Mouse (Mus musculus) retina, adult 2 months (tissue): ENCODE measurements around the gene Ibsp.
A peak's percentile ranks its signal among the peaks of the same experiment; 100 is the strongest.

ENCODE experiments used
- DNase-seq: peaks from one replicate; pipeline ENCODE4 v3.0.0-alpha.2; 2012; ENCODE audit warnings: low read depth, low spot score

Gene Ibsp

DNA sequence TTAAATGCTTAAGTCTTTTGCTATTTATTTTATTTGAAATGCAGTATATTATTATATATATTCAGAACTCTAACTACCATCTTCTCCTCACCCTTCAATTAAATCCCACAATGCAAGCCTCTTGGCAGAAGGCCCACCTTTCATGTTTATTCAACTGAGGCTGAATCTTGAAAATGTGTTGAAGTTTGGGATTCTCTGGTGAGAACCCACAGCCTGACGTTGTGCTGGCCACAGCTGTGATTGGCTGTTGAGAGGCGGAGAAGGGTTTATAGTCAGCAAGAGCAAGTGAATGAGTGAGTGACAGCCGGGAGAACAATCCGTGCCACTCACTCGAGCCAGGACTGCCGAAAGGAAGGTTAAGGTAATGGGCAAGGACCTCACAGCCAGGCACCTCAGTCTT lies at the start of gene Ibsp:
TSS of gene Ibsp (plus strand) at position 178 of the 400 bp plus-strand sequence.
- no peak for DNase-seq

DNA sequence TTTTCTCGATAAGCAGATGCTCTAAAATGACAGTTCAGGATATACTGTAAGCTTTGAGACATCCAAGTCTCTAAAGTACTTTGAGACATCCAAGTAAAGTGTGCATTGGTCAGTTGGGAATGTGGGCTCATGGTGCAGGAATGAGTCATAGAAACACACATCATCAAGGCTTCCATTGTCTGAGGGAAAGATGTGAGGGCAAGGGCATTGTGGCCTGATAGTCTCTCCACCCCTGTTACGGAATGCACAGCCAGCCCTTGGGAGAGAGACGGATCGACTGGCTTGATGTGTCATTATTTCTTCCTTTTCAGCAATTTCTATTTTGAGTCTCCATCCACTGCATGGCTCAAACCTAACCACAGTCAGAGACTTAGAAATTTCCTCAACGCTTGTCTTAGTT lies 47.2 kb upstream of the Ibsp start:
- DNase-seq, result no peak

DNA sequence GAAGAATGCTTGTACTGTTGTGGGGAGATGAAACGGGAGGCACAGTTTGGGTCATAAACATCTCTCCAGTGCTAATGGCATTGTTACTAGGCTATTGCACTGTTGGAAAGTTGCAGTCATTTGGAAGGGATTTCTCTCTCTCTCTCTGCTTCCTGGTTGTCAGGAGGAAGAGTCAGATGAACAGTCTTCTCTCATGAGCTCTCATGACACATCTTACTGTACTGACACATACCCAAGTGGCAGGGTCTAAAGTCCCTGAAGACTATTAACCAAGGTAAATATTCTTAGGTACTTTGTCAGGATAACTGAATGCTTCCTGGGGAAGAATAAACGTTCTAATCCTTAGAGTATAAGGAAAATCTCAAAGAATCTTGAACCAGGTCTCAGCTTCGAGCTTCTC lies 42.4 kb upstream of the Ibsp start:
- DNase-seq, result no peak

DNA sequence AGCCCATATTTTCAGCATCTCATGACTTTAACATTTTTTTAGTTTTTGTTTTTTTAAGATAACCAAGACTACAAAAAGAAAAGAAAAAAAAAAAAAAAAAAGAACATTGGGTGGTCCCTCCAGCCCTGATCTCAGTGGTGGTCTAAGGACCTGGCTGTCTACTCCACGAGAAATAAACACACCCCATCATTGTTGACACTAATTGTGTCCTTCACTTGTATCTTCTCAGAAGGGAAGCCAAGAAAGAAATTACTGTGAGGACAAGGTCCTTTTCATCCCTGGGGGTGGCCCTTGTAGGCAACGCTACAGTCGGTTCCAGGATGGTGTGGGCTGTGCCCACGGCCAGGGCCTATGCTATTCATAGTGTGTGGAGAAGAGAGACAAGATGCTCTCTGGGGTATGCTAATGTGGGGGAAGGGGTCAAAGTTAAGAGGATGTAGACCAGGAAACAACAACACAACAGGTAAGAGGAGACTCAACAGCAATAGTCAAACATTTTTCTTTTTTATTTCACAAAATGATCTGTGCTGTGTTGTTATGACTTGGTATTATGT lies 37.0 kb upstream of the Ibsp start:
- no peak for DNase-seq

DNA sequence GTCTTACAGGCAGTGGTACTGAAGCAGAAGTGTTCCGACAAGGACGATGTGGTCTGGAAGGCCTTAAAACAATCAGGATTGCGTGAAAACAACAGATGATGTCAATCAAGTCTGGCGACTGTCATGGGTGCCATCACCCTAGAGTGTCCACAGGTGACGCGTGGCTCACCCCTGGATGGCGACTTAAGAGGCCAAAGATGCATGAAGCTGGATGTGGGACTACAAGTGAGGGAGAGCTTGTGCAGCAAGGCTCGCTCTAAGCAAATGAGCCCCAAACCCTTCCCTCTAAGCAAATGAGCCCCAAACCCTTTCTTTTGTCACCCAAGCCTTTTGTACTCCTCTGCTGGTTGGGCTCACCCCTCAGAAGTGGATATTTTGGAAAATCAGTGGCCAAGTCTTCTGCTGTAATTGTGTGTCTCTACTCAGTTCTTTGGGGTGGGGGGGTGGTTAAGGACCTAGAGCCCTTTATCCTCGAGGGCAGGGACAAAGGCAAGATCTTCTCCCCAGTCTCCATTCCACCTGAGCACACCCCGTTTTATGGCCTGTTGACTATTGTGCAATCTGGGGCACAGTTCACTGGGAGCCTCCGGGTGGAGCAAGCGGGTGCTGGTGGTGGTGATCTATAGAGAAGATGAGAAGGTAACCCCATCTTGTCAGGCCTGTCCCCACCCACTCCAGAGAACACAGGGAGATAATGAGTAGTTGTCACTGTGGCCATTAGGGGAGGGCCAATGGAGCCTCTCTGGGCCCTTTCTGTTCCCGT lies 35.8 kb upstream of the Ibsp start:
- no peak for DNase-seq

DNA sequence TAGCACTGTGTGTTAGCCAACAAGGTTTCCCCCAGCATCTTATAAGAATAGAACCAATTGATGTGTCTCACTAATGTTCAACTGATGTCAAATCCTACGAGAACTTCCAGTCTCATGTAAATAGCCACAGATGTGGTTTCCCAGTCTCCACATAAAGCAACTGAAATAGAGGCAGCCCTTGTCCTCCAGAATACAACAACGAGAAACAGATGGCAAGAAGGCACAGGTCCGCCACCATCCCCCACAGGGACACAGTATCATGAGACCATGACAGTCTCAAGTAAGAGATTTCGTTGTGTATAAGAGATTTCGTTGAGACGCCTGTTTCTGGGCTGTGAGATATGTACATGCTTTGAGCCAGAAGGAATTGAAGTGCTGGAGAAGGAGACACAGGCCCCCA lies 4.8 kb upstream of the Ibsp start:
- no peak for DNase-seq

DNA sequence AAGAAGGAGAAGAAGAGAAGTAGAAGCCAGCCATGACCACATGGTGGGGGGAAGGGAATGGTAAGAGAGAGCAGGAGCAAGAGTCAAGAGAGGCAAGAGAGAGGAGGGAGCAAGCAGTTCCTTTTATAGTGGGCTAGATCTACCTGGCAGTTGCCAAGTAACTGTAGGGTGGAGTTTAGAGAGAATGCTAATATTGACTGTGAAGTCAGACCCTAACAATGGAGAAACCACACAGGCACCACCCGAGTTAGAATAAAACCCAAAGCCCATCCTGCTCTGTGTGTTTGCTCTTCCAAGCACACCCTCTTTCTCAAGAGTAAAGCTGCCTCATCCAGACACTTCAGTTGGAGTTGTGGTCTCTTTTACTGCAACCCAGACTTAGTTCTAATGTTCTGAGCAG lies 15.1 kb downstream of the Ibsp start:
- DNase-seq, result no peak

DNA sequence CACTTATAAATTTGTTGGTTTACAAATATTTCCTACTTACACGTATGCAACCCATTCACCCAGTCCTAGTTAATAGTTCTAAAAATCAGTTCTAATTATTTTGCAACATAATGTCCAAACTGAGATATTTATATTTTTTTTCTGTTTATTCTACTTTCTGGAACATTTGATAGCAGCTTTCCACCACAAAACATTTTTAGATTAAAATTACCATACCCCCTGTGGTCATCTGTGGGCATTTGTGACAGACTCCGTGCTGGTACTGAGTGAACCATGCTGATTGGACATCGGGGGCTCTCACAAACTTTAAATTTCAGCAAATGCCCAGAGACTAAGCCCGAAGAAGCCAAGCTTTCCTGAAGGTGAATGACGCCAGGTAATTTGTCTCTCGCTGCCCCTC lies 26.1 kb downstream of the Ibsp start, which contains the start of gene Mepe:
TSS of gene Mepe (plus strand) at position 301 of the 400 bp plus-strand sequence.
- no peak for DNase-seq

DNA sequence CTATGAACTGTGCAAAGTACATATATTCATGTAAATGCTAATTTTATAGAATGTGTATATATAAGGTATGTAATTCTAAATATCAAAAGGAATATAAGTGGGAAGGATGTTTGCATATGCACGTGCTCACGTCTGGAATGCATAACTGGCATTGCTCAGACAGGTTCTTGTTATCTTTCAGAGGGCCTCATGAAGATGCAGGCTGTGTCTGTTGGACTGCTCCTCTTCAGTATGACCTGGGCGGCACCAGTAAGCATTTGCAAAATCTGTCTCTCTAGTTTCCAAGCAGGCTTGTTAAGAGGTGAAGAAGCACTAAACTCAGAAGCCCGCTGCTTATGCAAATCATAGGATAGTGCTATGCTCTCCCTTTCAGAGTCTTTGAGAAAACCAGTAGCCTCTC lies 27.9 kb downstream of the Ibsp start:
- no peak for DNase-seq

DNA sequence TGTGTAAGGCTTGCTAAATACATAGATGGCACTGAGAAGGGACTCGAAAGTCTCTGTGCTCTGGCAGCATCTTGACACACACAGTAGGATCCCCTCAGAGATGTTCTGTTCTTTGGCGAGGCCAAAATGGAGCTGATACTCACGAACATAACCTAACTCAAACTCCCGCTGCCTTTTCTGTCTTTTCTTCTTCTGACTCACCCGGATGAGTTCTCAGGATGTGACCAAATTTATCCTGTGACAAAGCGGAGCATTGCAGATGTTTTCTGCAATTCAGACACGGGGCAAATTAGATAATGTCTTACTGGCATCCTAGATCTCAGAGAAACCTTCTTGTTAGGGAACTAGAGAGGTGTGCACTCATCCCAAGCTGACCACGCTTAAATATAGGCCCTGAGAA lies 28.4 kb downstream of the Ibsp start:
- no peak for DNase-seq

DNA sequence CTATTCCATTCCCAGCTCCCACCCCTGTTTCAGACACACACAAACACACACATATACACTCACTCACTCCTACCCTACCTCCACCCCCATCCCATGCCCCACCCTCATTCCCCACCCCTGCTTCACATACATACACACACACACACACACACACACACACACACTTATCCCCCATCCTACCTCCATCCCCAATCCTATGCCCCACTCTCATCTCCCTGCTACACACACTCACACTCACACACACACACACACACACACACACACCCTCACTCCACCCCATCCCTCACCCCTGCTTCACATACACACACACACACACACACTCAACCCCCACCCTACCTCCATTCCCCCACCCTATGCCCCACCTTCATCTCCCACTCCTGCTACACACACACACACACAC lies 28.9 kb downstream of the Ibsp start:
- no peak for DNase-seq

DNA sequence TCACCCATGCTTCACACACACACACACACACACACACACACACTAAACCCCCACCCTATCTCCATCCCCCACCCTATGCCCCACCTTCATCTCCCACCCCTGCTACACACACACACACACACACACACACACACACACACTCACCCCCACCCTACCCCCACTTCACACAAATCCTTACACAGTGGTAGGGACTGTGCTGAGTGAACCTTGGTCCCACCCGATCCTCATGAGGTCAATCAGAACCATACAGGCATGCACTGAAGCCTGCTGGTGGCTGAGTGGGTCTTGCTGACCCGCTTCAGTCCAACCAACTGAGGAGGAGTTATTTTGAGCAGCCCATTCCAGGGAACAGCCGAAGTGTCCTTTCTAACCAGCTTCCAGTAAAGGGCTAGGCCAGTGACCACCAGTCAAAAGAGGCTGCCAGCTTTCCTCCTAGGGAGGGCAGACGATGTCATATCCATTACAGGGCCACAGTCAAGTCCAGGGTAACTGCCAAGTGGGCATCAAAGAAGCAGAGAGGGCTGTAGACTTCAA lies 29.4 kb downstream of the Ibsp start:
- no peak for DNase-seq

DNA sequence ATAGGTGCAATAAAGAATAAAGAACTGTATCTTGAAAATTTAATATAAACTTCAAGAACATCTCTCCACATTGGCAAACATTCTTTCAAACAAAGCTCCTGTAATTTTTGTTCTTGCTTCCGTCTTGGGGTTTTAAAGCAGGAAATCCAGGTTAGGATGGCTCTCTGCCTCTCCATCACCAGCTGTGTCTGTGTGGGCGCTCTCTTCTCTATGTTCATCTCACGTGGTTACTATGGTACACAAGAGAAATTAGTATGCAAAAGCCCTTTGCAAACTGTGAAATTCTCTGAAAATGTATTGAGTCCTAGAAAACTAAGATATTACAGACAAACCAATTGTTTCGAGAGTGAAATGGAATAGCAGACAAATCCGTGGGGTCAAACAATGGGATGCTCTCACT lies 30.4 kb downstream of the Ibsp start:
- no peak for DNase-seq

DNA sequence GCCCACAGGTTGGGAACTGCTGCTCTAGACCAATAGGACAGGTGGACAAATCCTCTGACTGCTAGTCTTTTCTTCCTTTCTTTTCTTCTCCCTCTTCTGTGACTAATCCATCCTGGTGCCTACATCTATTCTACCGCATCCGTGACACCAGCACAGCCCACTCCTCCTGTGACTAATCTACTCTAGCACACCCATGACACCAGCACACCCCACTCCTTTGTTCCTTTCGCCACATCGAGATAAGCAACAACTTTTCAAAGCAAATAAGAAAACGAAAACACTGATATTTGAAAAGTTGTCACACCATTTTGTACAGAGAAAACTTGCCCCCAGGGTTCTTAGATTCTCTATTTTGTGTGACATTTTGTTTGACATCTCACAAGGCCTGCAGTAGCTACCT lies 31.1 kb downstream of the Ibsp start:
- no peak for DNase-seq

DNA sequence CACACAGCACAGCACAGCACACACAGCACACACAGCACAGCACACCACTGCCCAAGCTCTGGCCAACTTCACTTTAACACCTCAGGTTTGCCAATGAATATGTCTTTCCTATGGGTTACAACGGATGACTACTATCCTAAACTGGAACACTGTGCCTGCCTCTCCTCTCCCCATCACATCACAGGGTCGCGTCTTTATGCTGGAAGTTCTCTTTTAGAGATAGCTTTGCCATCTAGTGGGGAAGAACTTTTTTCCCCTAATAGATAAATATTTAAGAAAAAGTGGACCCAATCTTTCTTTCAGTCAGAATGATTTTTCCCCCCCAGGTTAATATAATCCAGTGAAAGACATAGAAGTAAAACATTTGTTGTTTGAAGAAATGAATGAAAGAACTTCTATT lies 33.3 kb downstream of the Ibsp start:
- no peak for DNase-seq

DNA sequence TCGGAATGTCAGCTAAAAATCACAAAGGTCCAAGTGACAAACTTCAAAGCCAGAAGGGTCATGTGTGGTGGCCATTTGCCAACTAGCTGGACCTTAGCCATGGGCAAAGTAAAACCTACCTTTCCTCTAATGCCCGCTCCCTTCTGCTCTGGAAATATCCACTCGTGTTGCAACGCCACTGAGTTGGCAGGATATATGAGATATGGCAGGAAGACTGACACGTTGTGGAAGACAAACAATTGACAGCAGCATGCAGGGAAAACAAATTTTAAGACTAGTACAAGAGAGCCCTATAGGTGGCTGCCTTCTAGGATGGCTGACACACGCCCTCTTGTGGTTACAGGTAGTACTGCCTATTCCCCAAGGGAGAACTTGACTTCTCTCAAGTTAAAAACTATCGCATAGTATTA lies 34.3 kb downstream of the Ibsp start:
- DNase-seq, result no peak

DNA sequence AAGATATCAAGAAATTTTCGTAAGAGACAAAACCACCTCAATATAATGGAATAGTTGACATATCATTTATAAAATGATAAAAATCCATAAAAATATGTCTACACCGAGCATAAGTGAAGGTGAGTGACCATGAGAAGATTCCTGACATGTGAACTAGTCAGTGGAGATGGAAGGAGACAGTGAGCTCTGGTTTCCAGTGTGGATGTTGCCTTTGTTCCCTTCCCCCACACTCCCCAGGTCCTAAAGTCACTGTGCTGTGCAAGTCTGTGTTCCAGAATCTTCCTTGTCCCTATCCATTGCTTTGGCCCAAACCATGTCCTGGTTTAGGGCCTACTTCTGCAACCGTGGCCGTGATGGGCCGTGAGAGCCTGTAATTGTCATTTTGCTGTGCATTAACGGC lies 34.7 kb downstream of the Ibsp start:
- DNase-seq, result no peak

DNA sequence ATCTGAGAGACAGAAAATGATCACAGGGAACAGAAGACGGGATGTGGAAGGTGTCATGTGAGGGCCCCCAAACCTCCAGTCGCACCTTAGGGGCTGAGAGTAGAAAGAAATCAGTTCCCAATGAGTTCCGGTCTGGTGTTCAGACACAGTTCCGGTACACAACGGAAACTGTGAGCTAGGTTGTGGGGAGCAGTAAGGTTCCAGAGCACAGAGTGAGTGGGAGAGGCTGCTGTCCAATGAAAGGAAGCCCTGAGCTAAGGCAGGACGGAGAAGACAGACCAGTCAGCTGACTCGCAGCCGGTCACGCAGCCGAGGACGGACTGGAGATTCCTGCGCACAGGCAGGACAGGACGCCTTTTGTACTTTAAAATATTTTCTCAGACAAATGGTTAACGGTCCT lies 35.5 kb downstream of the Ibsp start:
- no peak for DNase-seq

DNA sequence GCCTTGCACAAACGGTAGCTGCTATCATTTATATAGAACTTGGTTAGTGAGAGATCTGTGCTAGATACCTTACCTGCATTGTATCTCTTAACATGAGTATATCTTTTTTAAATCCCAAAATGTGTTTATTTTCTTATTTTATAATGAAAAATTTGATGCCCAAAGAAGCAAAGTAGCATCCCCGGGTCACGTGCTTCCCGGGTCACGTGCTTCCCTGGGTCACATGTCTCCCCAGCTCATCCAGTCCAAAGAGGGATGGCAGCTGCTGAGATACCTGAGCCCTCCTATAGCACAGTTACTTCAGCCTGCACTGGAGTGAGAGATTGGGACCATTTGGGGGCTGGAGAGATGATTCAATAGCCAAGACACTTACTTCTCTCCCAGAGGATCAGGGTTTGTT lies 37.0 kb downstream of the Ibsp start:
- no peak for DNase-seq

DNA sequence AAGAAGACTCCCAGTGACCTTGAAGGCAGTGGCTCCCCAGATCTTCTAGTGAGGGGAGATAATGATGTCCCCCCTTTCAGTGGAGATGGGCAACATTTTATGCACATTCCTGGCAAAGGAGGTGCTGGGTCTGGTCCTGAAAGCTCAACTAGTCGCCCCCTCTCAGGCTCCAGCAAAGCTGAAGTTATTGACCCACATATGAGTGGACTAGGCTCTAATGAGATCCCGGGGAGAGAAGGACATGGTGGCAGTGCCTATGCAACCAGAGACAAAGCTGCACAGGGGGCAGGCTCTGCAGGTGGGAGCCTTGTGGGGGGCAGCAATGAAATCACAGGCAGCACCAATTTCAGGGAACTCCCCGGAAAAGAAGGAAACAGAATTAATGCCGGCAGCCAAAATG lies 38.5 kb downstream of the Ibsp start:
- no peak for DNase-seq

DNA sequence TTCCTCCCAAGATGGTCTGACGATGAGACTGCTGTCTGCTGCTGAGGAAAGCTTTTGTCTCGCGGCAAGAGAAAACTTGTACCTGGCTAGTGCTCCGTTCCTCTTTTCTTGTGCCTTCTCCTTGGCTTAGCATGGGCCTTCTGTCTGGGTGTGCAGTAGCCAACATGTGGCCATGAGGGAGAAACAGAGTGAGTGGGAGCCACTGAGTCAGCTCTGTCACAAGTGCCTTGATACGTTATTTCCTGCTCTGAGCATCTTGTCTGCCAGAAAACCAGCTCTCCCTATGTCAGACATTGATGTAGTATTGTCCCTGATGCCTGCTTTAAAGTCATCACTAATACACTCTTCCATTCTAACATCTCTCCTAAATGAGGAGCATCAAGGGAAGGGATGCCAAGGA lies 40.0 kb downstream of the Ibsp start:
- DNase-seq, result no peak

DNA sequence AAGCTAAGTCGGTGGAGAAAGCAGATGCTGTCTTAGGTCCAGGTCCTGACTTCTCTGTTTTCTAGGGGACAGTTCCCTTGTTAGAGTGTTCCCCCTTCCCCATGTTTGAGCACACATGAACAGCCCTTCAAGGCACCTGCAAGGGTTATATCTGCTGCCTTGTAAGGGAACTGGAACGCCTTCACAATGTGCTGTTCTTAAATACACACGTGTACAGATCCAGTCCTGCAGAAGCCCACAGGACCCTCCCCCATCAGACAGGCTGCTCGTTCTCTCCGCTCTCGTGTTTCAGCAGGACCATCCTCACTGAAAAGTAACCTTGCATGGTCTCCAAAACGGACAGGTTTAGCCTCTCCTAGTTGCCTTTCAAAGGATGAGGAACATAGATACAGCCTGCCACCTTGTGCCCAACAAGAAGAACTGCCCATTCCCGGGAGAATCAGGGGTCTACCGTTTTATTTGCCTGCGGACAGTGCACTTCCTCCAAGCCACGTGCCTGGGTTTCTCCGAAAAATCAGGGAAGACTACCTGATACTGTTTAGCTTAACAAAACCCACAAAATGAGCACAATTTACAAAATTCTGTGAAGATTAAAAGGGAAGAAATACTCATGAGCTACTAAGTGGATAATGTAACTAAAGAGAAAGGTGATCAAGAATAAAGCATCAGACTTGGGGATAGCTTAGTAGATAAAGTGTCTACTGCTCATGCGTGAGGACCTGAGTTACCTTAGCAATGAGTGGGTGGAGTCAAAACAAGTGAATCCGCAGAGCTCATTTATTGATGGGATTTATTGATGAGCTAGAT lies 40.9 kb downstream of the Ibsp start:
- DNase-seq, result peak; percentile 13

DNA sequence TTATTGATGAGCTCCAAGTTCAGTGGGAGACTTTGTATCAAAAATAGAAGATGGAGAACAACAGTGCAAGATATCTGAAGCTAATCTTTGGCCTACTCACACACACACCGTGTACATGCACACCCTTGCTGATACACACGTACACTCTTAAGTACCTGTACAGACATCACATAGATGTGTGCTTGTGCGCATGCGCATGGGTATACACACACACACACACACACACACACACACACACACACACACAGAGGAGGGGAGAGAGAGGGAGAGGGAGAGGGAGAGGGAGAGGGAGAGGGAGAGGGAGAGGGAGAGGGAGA lies 41.5 kb downstream of the Ibsp start:
- no peak for DNase-seq
